Mouse (Mus musculus) cortical plate, adult 2 months (tissue): ENCODE results near the gene Elmod3.

Source experiments
- CTCF ChIP-seq: fragments of 200-500 bp; IDR thresholded peaks from 2 replicates; pipeline ENCODE4 v1.5.1; 2011; ENCODE audit warnings: mild to moderate bottlenecking, control low read depth, low read length; ENCODE audit not compliant: insufficient read depth; ENCODE audit errors: extremely low read depth
- POLR2A ChIP-seq: fragments of 200-500 bp; IDR thresholded peaks from 2 replicates; pipeline ENCODE4 v1.6.1; 2011; ENCODE audit warnings: mild to moderate bottlenecking, low read length, control low read depth; ENCODE audit not compliant: insufficient read depth; ENCODE audit errors: extremely low read depth

DNA sequence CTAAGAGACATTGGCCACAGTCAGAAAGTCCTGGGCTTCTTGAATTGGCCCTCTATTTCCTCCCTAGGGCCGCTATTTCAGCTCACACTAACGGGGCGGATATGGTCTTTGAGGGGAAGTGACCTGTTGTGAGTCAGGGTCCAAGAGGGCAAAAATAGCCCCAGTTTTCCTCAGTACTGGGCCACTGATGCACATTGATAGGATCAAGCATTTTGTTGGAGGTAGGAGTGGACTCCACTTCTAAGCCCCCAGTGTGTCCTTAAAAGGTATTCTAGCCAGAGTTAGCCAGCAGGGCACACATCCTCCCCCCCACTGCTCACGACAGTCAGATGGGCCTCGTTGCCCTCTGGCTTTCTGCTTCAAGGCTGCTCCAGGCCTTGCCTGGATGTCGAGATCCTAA, 48.2 kb downstream of the Elmod3 start:
- TF ChIP-seq POLR2A (no peak), CTCF (no peak)
